Mouse (Mus musculus): ENCODE data around the gene Gna14. TPM values are rescaled to one million over a fixed set of nuclear protein-coding genes. Genes with fewer than 3 reads are reported as not detected.
A peak's percentile ranks its signal among the peaks of the same experiment; 100 is the strongest.

The Gna14 gene
- total and polyA plus RNA-seq, 3 experiments, result not detected

- H3K9me3 ChIP-seq (replicated peaks), result no peaks in the 10 kb centered on the region
- no peaks in the 10 kb centered on the region for H3K27me3 ChIP-seq (ENCODE audit: insufficient read depth, low read length)
- no peak overlapping the region for H3K4me3 ChIP-seq (ENCODE audit: low read depth, low read length)
- DNase-seq (ENCODE audit: low spot score) (no peak), ATAC-seq (ENCODE audit: extremely low read depth, insufficient number of reproducible peaks, low FRiP score, poor library complexity, severe bottlenecking) (no peak)
- H3K4me1 ChIP-seq (ENCODE audit: insufficient read depth, low read depth, low read length), result peaks cover 8% of the 10 kb centered on the region; the same call in 1 of the 2 replicates
- no peak for TF ChIP-seq GATA1 (IDR thresholded peaks at IDR 0.05; ENCODE audit: borderline replicate concordance, low read length)
- no peak for TF ChIP-seq GATA2 (IDR thresholded peaks at IDR 0.05; ENCODE audit: borderline replicate concordance, low read depth, low read length)
- H3K36me3 ChIP-seq (replicated peaks), result no peaks in the 10 kb centered on the region
These were observed 75.0 kb downstream of the Gna14 start for GRCm38 (mm10) chr19:16510343-16511080.

DNA sequence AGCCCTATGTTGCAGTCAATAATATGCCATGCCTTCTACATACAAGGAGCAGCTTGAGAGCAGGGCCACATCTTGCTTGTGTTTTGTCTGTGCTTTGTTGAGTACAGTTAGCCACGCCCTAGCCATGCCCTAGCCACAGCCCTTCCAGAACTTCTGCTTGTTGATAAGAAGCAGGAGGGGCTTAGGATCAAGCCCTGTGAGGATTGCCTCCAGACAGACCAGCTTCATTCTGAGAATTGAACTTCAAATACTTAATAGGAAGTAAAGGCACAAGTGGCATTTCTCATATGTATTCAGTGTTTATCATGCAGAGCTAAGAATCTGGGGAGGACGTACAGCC is 75.5 kb downstream of the Gna14 start:
- H3K9me3 ChIP-seq (replicated peaks), result no peaks in the 10 kb centered on the region
- peak; percentile 63 for ATAC-seq (ENCODE audit: extremely low read depth, insufficient number of reproducible peaks, low FRiP score, poor library complexity, severe bottlenecking)
- no peak overlapping the region for H3K4me3 ChIP-seq (ENCODE audit: low read depth, low read length)
- H3K36me3 ChIP-seq (replicated peaks), result no peaks in the 10 kb centered on the region
- TF ChIP-seq GATA2 (IDR thresholded peaks at IDR 0.05; ENCODE audit: borderline replicate concordance, low read depth, low read length) (no peak), GATA1 (IDR thresholded peaks at IDR 0.05; ENCODE audit: borderline replicate concordance, low read length) (no peak), TAL1 (conservative IDR thresholded peaks at IDR 0.05; ENCODE audit: low read depth, low read length) (no peak), POLR2AphosphoS5 (IDR thresholded peaks at IDR 0.05; ENCODE audit: insufficient replicate concordance, low read depth, low read length) (no peak), CTCF (IDR thresholded peaks at IDR 0.05; ENCODE audit: low read depth, low read length) (no peak)
- no peaks in the 10 kb centered on the region for H3K27me3 ChIP-seq (ENCODE audit: insufficient read depth, low read length)
- no peak for DNase-seq (ENCODE audit: low spot score)
- peaks cover 8% of the 10 kb centered on the region; the same call in 1 of the 2 replicates for H3K4me1 ChIP-seq (ENCODE audit: insufficient read depth, low read depth, low read length)

GRCm38 (mm10) chr19:16514201-16514600 is 78.6 kb downstream of the Gna14 start:
- no peak for ATAC-seq (ENCODE audit: extremely low read depth, insufficient number of reproducible peaks, low FRiP score, poor library complexity, severe bottlenecking)
- Histone ChIP-seq H3K27me3 (ENCODE audit: insufficient read depth, low read length) (no peaks in the 10 kb centered on the region), H3K36me3 (replicated peaks) (no peaks in the 10 kb centered on the region), H3K9me3 (replicated peaks) (no peaks in the 10 kb centered on the region), H3K4me1 (ENCODE audit: insufficient read depth, low read depth, low read length) (peaks cover 8% of the 10 kb centered on the region; the same call in 1 of the 2 replicates), H3K4me3 (ENCODE audit: low read depth, low read length) (no peak overlapping the region)
- TF ChIP-seq GATA2 (IDR thresholded peaks at IDR 0.05; ENCODE audit: borderline replicate concordance, low read depth, low read length) (no peak), POLR2AphosphoS5 (IDR thresholded peaks at IDR 0.05; ENCODE audit: insufficient replicate concordance, low read depth, low read length) (no peak), CTCF (IDR thresholded peaks at IDR 0.05; ENCODE audit: low read depth, low read length) (no peak), TAL1 (conservative IDR thresholded peaks at IDR 0.05; ENCODE audit: low read depth, low read length) (no peak), GATA1 (IDR thresholded peaks at IDR 0.05; ENCODE audit: borderline replicate concordance, low read length) (no peak)
- no peak for DNase-seq (ENCODE audit: low spot score)

- TF ChIP-seq GATA2 (IDR thresholded peaks at IDR 0.05; ENCODE audit: borderline replicate concordance, low read depth, low read length) (no peak), POLR2AphosphoS5 (IDR thresholded peaks at IDR 0.05; ENCODE audit: insufficient replicate concordance, low read depth, low read length) (no peak), CTCF (IDR thresholded peaks at IDR 0.05; ENCODE audit: low read depth, low read length) (no peak), TAL1 (conservative IDR thresholded peaks at IDR 0.05; ENCODE audit: low read depth, low read length) (no peak), GATA1 (IDR thresholded peaks at IDR 0.05; ENCODE audit: borderline replicate concordance, low read length) (no peak)
- Histone ChIP-seq H3K27me3 (ENCODE audit: insufficient read depth, low read length) (no peaks in the 10 kb centered on the region; the same call in 1 of the 2 replicates), H3K9me3 (replicated peaks) (no peaks in the 10 kb centered on the region), H3K36me3 (replicated peaks) (no peaks in the 10 kb centered on the region), H3K4me3 (ENCODE audit: low read depth, low read length) (no peak overlapping the region), H3K4me1 (ENCODE audit: insufficient read depth, low read depth, low read length) (no peaks in the 10 kb centered on the region)
- no peak for DNase-seq (ENCODE audit: low spot score)
- no peak for ATAC-seq (ENCODE audit: extremely low read depth, insufficient number of reproducible peaks, low FRiP score, poor library complexity, severe bottlenecking)
These were observed 83.0 kb downstream of the Gna14 start for GRCm38 (mm10) chr19:16518569-16518968.

- no peaks in the 10 kb centered on the region for H3K36me3 ChIP-seq (replicated peaks)
- H3K4me1 ChIP-seq (ENCODE audit: insufficient read depth, low read depth, low read length), result no peaks in the 10 kb centered on the region
- no peaks in the 10 kb centered on the region for H3K9me3 ChIP-seq (replicated peaks)
- DNase-seq (ENCODE audit: low spot score) (no peak), ATAC-seq (ENCODE audit: extremely low read depth, insufficient number of reproducible peaks, low FRiP score, poor library complexity, severe bottlenecking) (no peak)
- no peaks in the 10 kb centered on the region; the same call in 1 of the 2 replicates for H3K27me3 ChIP-seq (ENCODE audit: insufficient read depth, low read length)
- H3K4me3 ChIP-seq (ENCODE audit: low read depth, low read length), result no peak overlapping the region
- TF ChIP-seq POLR2AphosphoS5 (IDR thresholded peaks at IDR 0.05; ENCODE audit: insufficient replicate concordance, low read depth, low read length) (no peak), GATA2 (IDR thresholded peaks at IDR 0.05; ENCODE audit: borderline replicate concordance, low read depth, low read length) (no peak), GATA1 (IDR thresholded peaks at IDR 0.05; ENCODE audit: borderline replicate concordance, low read length) (no peak), CTCF (IDR thresholded peaks at IDR 0.05; ENCODE audit: low read depth, low read length) (no peak), TAL1 (conservative IDR thresholded peaks at IDR 0.05; ENCODE audit: low read depth, low read length) (no peak)
These were observed 85.0 kb downstream of the Gna14 start for GRCm38 (mm10) chr19:16520608-16521007.

GRCm38 (mm10) chr19:16526302-16526880 is 90.8 kb downstream of the Gna14 start:
- DNase-seq (ENCODE audit: low spot score), result no peak
- Histone ChIP-seq H3K4me1 (ENCODE audit: insufficient read depth, low read depth, low read length) (no peaks in the 10 kb centered on the region), H3K4me3 (ENCODE audit: low read depth, low read length) (no peak overlapping the region), H3K9me3 (replicated peaks) (no peaks in the 10 kb centered on the region), H3K27me3 (ENCODE audit: insufficient read depth, low read length) (peaks cover 2% of the 10 kb centered on the region; the same call in 1 of the 2 replicates), H3K36me3 (replicated peaks) (no peaks in the 10 kb centered on the region)
- TF ChIP-seq POLR2AphosphoS5 (IDR thresholded peaks at IDR 0.05; ENCODE audit: insufficient replicate concordance, low read depth, low read length), result no peak
- no peak for TF ChIP-seq CTCF (IDR thresholded peaks at IDR 0.05; ENCODE audit: low read depth, low read length)
- no peak for TF ChIP-seq TAL1 (conservative IDR thresholded peaks at IDR 0.05; ENCODE audit: low read depth, low read length)
- ATAC-seq (ENCODE audit: extremely low read depth, insufficient number of reproducible peaks, low FRiP score, poor library complexity, severe bottlenecking), result no peak

Measured in G1E (cell line).